ENCODE assay signal across 9 mouse cellular contexts in genomic region chr11:94412998-94413469, GRCm38 (mm10). TPM values are rescaled to one million over a fixed set of nuclear protein-coding genes. Genes with fewer than 3 reads are reported as not detected.
DNase-seq lines count a peak whose midpoint lies in the region; ATAC-seq and TF ChIP-seq lines count a peak whose summit lies in the region.
"Had no signal": no experiment of that assay in that cellular context is flagged by ENCODE, and none has a peak within 500 bp of the region (broad histone marks: within the 10 kb centered on the region; RNA-seq: fewer than 3 reads in every experiment).

No protein-coding gene starts in this region.

- DNase-seq in kidney, adult 2 months = no peak
- no peak for DNase-seq in cerebellum, postnatal 4 days (ENCODE audit: low spot score in 2 of 2)
- no peak for DNase-seq in liver, embryonic 11.5 days (ENCODE audit: low spot score)
- DNase-seq: liver, postnatal 0 days had no signal

- no peak overlapping the region for H3K9ac ChIP-seq in intestine, embryonic 16.5 days (ENCODE audit: low read depth, low read length)
- no peak overlapping the region for H3K9ac ChIP-seq in intestine, postnatal 0 days (ENCODE audit: low read depth, low read length)
- H3K9ac ChIP-seq in forebrain, embryonic 16.5 days (replicated peaks; ENCODE audit: low read depth, low read length) = peak overlapping the region; percentile 47
- peak overlapping the region; percentile 41; the same call in 1 of the 2 replicates for H3K9ac ChIP-seq in midbrain, embryonic 12.5 days (replicated peaks)
- H3K9ac ChIP-seq in liver, embryonic 11.5 days (ENCODE audit: low read depth, low read length) = no peak overlapping the region
- H3K9ac ChIP-seq: liver, postnatal 0 days had no signal

- ATAC-seq in intestine, embryonic 16.5 days = peak; percentile 13; the same call in 1 of the 2 replicates
- no peak for ATAC-seq in intestine, postnatal 0 days
- ATAC-seq in common myeloid progenitor, adult 5-6 weeks (replicated peaks; ENCODE audit: low read depth, poor library complexity, severe bottlenecking) = peak; percentile 60
- ATAC-seq in forebrain, embryonic 16.5 days = peak; percentile 76
- ATAC-seq in midbrain, embryonic 12.5 days (ENCODE audit: low FRiP score, low read depth) = peak; percentile 59
- ATAC-seq in liver, embryonic 11.5 days (replicated peaks; ENCODE audit: low FRiP score) = no peak
- ATAC-seq: liver, postnatal 0 days had no signal

- no peaks in the 10 kb centered on the region for H3K36me3 ChIP-seq in intestine, embryonic 16.5 days (ENCODE audit: control insufficient read depth, insufficient read depth, low read length)
- no peaks in the 10 kb centered on the region for H3K36me3 ChIP-seq in intestine, postnatal 0 days (ENCODE audit: control insufficient read depth, insufficient read depth)
- H3K36me3 ChIP-seq in forebrain, embryonic 16.5 days (ENCODE audit: control insufficient read depth, insufficient read depth) = no peaks in the 10 kb centered on the region
- H3K36me3 ChIP-seq in midbrain, embryonic 12.5 days = peaks cover 39% of the 10 kb centered on the region
- no peaks in the 10 kb centered on the region for H3K36me3 ChIP-seq in kidney, adult 2 months (ENCODE audit: control insufficient read depth, insufficient read depth, low read length)
- H3K36me3 ChIP-seq in liver, embryonic 11.5 days (ENCODE audit: control insufficient read depth, insufficient read depth, low read length) = no peaks in the 10 kb centered on the region

- H3K27ac ChIP-seq in intestine, embryonic 16.5 days (ENCODE audit: low read length) = no peak overlapping the region
- no peak overlapping the region for H3K27ac ChIP-seq in intestine, postnatal 0 days (ENCODE audit: low read depth, low read length)
- peak overlapping the region; percentile 86 for H3K27ac ChIP-seq in forebrain, embryonic 16.5 days (ENCODE audit: low read length)
- peak overlapping the region; percentile 75 for H3K27ac ChIP-seq in midbrain, embryonic 12.5 days (replicated peaks)
- H3K27ac ChIP-seq in kidney, adult 2 months (ENCODE audit: insufficient read depth, low read depth, low read length) = no peak overlapping the region
- H3K27ac ChIP-seq in liver, embryonic 11.5 days (ENCODE audit: low read depth, low read length) = no peak overlapping the region

- H3K4me1 ChIP-seq in intestine, embryonic 16.5 days (ENCODE audit: control insufficient read depth, insufficient read depth, low read length) = peaks cover 22% of the 10 kb centered on the region
- 0 out of 2 replicates have a peak, but pooled peaks cover 4% of the 10 kb centered on the region for H3K4me1 ChIP-seq in intestine, postnatal 0 days (replicated peaks; ENCODE audit: control insufficient read depth, insufficient read depth, low read length)
- H3K4me1 ChIP-seq in forebrain, embryonic 16.5 days (replicated peaks; ENCODE audit: control insufficient read depth, insufficient read depth, low read length) = peaks cover 34% of the 10 kb centered on the region
- peaks cover 54% of the 10 kb centered on the region for H3K4me1 ChIP-seq in midbrain, embryonic 12.5 days
- no peaks in the 10 kb centered on the region; the same call in 1 of the 2 replicates for H3K4me1 ChIP-seq in kidney, adult 2 months (ENCODE audit: control insufficient read depth, insufficient read depth, low read length)
- H3K4me1 ChIP-seq in liver, embryonic 11.5 days (replicated peaks; ENCODE audit: control insufficient read depth, insufficient read depth, low read length) = 0 out of 2 replicates have a peak, but pooled peaks cover 2% of the 10 kb centered on the region

- H3K9me3 ChIP-seq in intestine, embryonic 16.5 days (ENCODE audit: control insufficient read depth, low read length) = no peaks in the 10 kb centered on the region
- no peaks in the 10 kb centered on the region for H3K9me3 ChIP-seq in intestine, postnatal 0 days (ENCODE audit: control insufficient read depth)
- no peaks in the 10 kb centered on the region for H3K9me3 ChIP-seq in forebrain, embryonic 16.5 days (ENCODE audit: control insufficient read depth, low read length)
- no peaks in the 10 kb centered on the region for H3K9me3 ChIP-seq in midbrain, embryonic 12.5 days
- no peaks in the 10 kb centered on the region for H3K9me3 ChIP-seq in liver, embryonic 11.5 days (ENCODE audit: control insufficient read depth, low read length)

- TF ChIP-seq POLR2A in kidney, adult 2 months (IDR thresholded peaks at IDR 0.05; ENCODE audit: low read depth, low read length) = no peak

- no peak overlapping the region for H3K4me2 ChIP-seq in intestine, embryonic 16.5 days (ENCODE audit: low read depth, low read length)
- no peak overlapping the region for H3K4me2 ChIP-seq in intestine, postnatal 0 days (replicated peaks; ENCODE audit: low read depth)
- peak overlapping the region; percentile 41 for H3K4me2 ChIP-seq in forebrain, embryonic 16.5 days (ENCODE audit: low read length)
- peak overlapping the region; percentile 32 for H3K4me2 ChIP-seq in midbrain, embryonic 12.5 days (replicated peaks)
- H3K4me2 ChIP-seq in liver, embryonic 11.5 days = no peak overlapping the region

- no peak for TF ChIP-seq CTCF in intestine, postnatal 0 days (IDR thresholded peaks at IDR 0.05; ENCODE audit: low read depth)
- no peak for TF ChIP-seq CTCF in kidney, adult 2 months (conservative IDR thresholded peaks at IDR 0.05; ENCODE audit: insufficient read depth, insufficient read length, low read depth, low read length)

- H3K27me3 ChIP-seq in intestine, embryonic 16.5 days (replicated peaks; ENCODE audit: control insufficient read depth, insufficient read depth, low read length) = no peaks in the 10 kb centered on the region
- no peaks in the 10 kb centered on the region; the same call in 1 of the 2 replicates for H3K27me3 ChIP-seq in intestine, postnatal 0 days (replicated peaks; ENCODE audit: control insufficient read depth, insufficient read depth, low read length)
- H3K27me3 ChIP-seq in forebrain, embryonic 16.5 days (replicated peaks; ENCODE audit: control insufficient read depth, insufficient read depth, low read length) = no peaks in the 10 kb centered on the region
- H3K27me3 ChIP-seq in midbrain, embryonic 12.5 days = peaks cover 11% of the 10 kb centered on the region
- H3K27me3 ChIP-seq in kidney, adult 2 months (replicated peaks; ENCODE audit: control insufficient read depth, insufficient read depth, low read length) = no peaks in the 10 kb centered on the region
- peaks cover 52% of the 10 kb centered on the region for H3K27me3 ChIP-seq in liver, embryonic 11.5 days (replicated peaks; ENCODE audit: control insufficient read depth, insufficient read depth, low read length)

- H3K4me3 ChIP-seq in intestine, embryonic 16.5 days (ENCODE audit: low read length) = no peak overlapping the region
- no peak overlapping the region for H3K4me3 ChIP-seq in intestine, postnatal 0 days (ENCODE audit: low read depth, low read length)
- H3K4me3 ChIP-seq in forebrain, embryonic 16.5 days (replicated peaks; ENCODE audit: low read length) = no peak overlapping the region
- H3K4me3 ChIP-seq in midbrain, embryonic 12.5 days = no peak overlapping the region
- H3K4me3 ChIP-seq in kidney, adult 2 months (ENCODE audit: insufficient read depth, low read depth, low read length) = no peak overlapping the region
- no peak overlapping the region for H3K4me3 ChIP-seq in liver, embryonic 11.5 days (ENCODE audit: low read depth, low read length)

- WGBS in intestine, embryonic 16.5 days = 24% methylated on average over 10 of the region's 10 CpGs
- WGBS in intestine, postnatal 0 days = 28% methylated on average over 10 of the region's 10 CpGs
- WGBS in forebrain, embryonic 16.5 days = 8% methylated on average over 10 of the region's 10 CpGs
- WGBS in midbrain, embryonic 12.5 days = 29% methylated on average over 10 of the region's 10 CpGs
- WGBS in kidney, adult 2 months = 61% methylated on average over 10 of the region's 10 CpGs
- 13% methylated on average over 10 of the region's 10 CpGs for WGBS in liver, embryonic 11.5 days

RNA-seq across cellular contexts. Expression of gene Abcc3, which starts 20.2 kb away (rescaled TPM):
- 2.5 and 3.3 TPM in 2 replicates for polyA plus RNA-seq in intestine, embryonic 16.5 days (2015; fragmentation: Nextera tagmentation; extraction: Ambion mirVana)
- 3.2 and 3.9 TPM in 2 replicates for polyA plus RNA-seq in intestine, postnatal 0 days (2015; fragmentation: Nextera tagmentation; extraction: Ambion mirVana)
- 0.27 TPM in 1 of 2 replicates, not detected in the other for total RNA-seq in common myeloid progenitor, adult 5-6 weeks (2017)
- 0.18 and 0.55 TPM in 2 replicates for polyA plus RNA-seq in forebrain, embryonic 16.5 days (2015; fragmentation: Nextera tagmentation; extraction: Ambion mirVana)
- polyA plus RNA-seq in midbrain, embryonic 12.5 days (2016; fragmentation: Nextera tagmentation; extraction: Ambion mirVana) = 0.57 and 0.89 TPM in 2 replicates
- polyA plus RNA-seq in kidney, adult 2 months (2012; rRNA removed) = 43.8 and 51.7 TPM in 2 replicates
- polyA plus RNA-seq in liver, embryonic 11.5 days (2014; fragmentation: Nextera tagmentation; extraction: Ambion mirVana) = 3.2 and 6.0 TPM in 2 replicates

Comparison
In these comparisons a context has a peak if more than half of its experiments do, and no peak if none do; other contexts are left out.
1. ATAC-seq: peak in intestine, embryonic 16.5 days (single experiment), common myeloid progenitor, adult 5-6 weeks (single experiment), forebrain, embryonic 16.5 days (single experiment) and midbrain, embryonic 12.5 days (single experiment); none in intestine, postnatal 0 days (single experiment) and liver, embryonic 11.5 days (single experiment).
2. H3K27ac ChIP-seq: peak in forebrain, embryonic 16.5 days (single experiment) and midbrain, embryonic 12.5 days (single experiment); none in intestine, embryonic 16.5 days (single experiment), intestine, postnatal 0 days (single experiment), kidney, adult 2 months (single experiment) and liver, embryonic 11.5 days (single experiment).
3. H3K4me2 ChIP-seq: peak in forebrain, embryonic 16.5 days (single experiment) and midbrain, embryonic 12.5 days (single experiment); none in intestine, embryonic 16.5 days (single experiment), intestine, postnatal 0 days (single experiment) and liver, embryonic 11.5 days (single experiment).
4. H3K9ac ChIP-seq: peak in forebrain, embryonic 16.5 days (single experiment) and midbrain, embryonic 12.5 days (single experiment); none in intestine, embryonic 16.5 days (single experiment), intestine, postnatal 0 days (single experiment) and liver, embryonic 11.5 days (single experiment).